Mouse (Mus musculus): Measurements from ENCODE around the gene Cd22. TPM values are rescaled to one million over a fixed set of nuclear protein-coding genes. Genes with fewer than 3 reads are reported as not detected.

The Cd22 gene
- polyA plus RNA-seq, 1 experiment from 2014 or later = not detected

- no peaks in the 10 kb centered on the region for H3K9me3 ChIP-seq (ENCODE audit: control insufficient read depth, low read length)
- H3K4me3 ChIP-seq (ENCODE audit: low read depth, low read length) = no peak overlapping the region
- H3K27me3 ChIP-seq (ENCODE audit: control insufficient read depth, insufficient read depth, low read length) = no peaks in the 10 kb centered on the region
- no peaks in the 10 kb centered on the region for H3K36me3 ChIP-seq (ENCODE audit: control insufficient read depth, insufficient read depth, low read length)
- 72% methylated on average over 5 of the region's 5 CpGs for WGBS
- H3K4me1 ChIP-seq (replicated peaks; ENCODE audit: control insufficient read depth, insufficient read depth, low read length) = no peaks in the 10 kb centered on the region
- no peak overlapping the region for H3K4me2 ChIP-seq (replicated peaks; ENCODE audit: low read depth, low read length)
- H3K9ac ChIP-seq (ENCODE audit: low read depth, low read length) = no peak overlapping the region
- no peak overlapping the region for H3K27ac ChIP-seq (ENCODE audit: low read depth, low read length)
- ATAC-seq (ENCODE audit: low FRiP score) = no peak
- no peak for DNase-seq (ENCODE audit: low spot score)
Measured at GRCm38 (mm10) chr7:30821532-30821931, 58.6 kb downstream of the Cd22 start.

- 58% methylated on average over 7 of the region's 7 CpGs for WGBS
- Histone ChIP-seq H3K4me2 (replicated peaks; ENCODE audit: low read depth, low read length) (no peak overlapping the region), H3K27me3 (ENCODE audit: control insufficient read depth, insufficient read depth, low read length) (no peaks in the 10 kb centered on the region), H3K27ac (ENCODE audit: low read depth, low read length) (no peak overlapping the region), H3K9ac (ENCODE audit: low read depth, low read length) (no peak overlapping the region), H3K4me3 (ENCODE audit: low read depth, low read length) (no peak overlapping the region), H3K9me3 (ENCODE audit: control insufficient read depth, low read length) (no peaks in the 10 kb centered on the region), H3K4me1 (replicated peaks; ENCODE audit: control insufficient read depth, insufficient read depth, low read length) (no peaks in the 10 kb centered on the region), H3K36me3 (ENCODE audit: control insufficient read depth, insufficient read depth, low read length) (no peaks in the 10 kb centered on the region)
- ATAC-seq (ENCODE audit: low FRiP score) (no peak), DNase-seq (ENCODE audit: low spot score) (no peak)
Measured at GRCm38 (mm10) chr7:30820854-30821445, 59.2 kb downstream of the Cd22 start.

GRCm38 (mm10) chr7:30820131-30820530 lies 60.0 kb downstream of the Cd22 start:
- Histone ChIP-seq H3K4me1 (replicated peaks; ENCODE audit: control insufficient read depth, insufficient read depth, low read length) (no peaks in the 10 kb centered on the region), H3K27me3 (ENCODE audit: control insufficient read depth, insufficient read depth, low read length) (no peaks in the 10 kb centered on the region), H3K4me3 (ENCODE audit: low read depth, low read length) (no peak overlapping the region), H3K9ac (ENCODE audit: low read depth, low read length) (no peak overlapping the region), H3K36me3 (ENCODE audit: control insufficient read depth, insufficient read depth, low read length) (no peaks in the 10 kb centered on the region), H3K27ac (ENCODE audit: low read depth, low read length) (no peak overlapping the region), H3K9me3 (ENCODE audit: control insufficient read depth, low read length) (no peaks in the 10 kb centered on the region), H3K4me2 (replicated peaks; ENCODE audit: low read depth, low read length) (no peak overlapping the region)
- no peak for DNase-seq (ENCODE audit: low spot score)
- no peak for ATAC-seq (ENCODE audit: low FRiP score)
- 77% methylated on average over 6 of the region's 6 CpGs for WGBS

Other genes starting within 250 kb of the Cd22 start
- gene Etv2, start 244.5 kb downstream of the Cd22 start, polyA plus RNA-seq (2014; fragmentation: Nextera tagmentation; extraction: Ambion mirVana) = not detected in 2 replicates
- gene Rbm42, start 230.0 kb downstream of the Cd22 start, polyA plus RNA-seq (2014; fragmentation: Nextera tagmentation; extraction: Ambion mirVana) = 119 and 123 TPM in 2 replicates
- gene Haus5, start 215.3 kb downstream of the Cd22 start, polyA plus RNA-seq (2014; fragmentation: Nextera tagmentation; extraction: Ambion mirVana) = 40.3 and 41.8 TPM in 2 replicates
- gene Pmis2, start 208.7 kb downstream of the Cd22 start, polyA plus RNA-seq (2014; fragmentation: Nextera tagmentation; extraction: Ambion mirVana) = not detected in 2 replicates
- not detected in 2 replicates for gene 2200002J24Rik, start 181.4 kb downstream of the Cd22 start, polyA plus RNA-seq (2014; fragmentation: Nextera tagmentation; extraction: Ambion mirVana)
- 0.65 and 1.4 TPM in 2 replicates for gene Atp4a, start 168.1 kb downstream of the Cd22 start, polyA plus RNA-seq (2014; fragmentation: Nextera tagmentation; extraction: Ambion mirVana)
- 143 and 160 TPM in 2 replicates for gene Tmem147, start 150.8 kb downstream of the Cd22 start, polyA plus RNA-seq (2014; fragmentation: Nextera tagmentation; extraction: Ambion mirVana)
- gene Gapdhs, start 136.7 kb downstream of the Cd22 start, polyA plus RNA-seq (2014; fragmentation: Nextera tagmentation; extraction: Ambion mirVana) = 0.60 and 0.75 TPM in 2 replicates
- gene Sbsn, start 128.9 kb downstream of the Cd22 start, polyA plus RNA-seq (2014; fragmentation: Nextera tagmentation; extraction: Ambion mirVana) = 0.39 and 0.42 TPM in 2 replicates
- 0.34 and 0.73 TPM in 2 replicates for gene Dmkn, start 116.6 kb downstream of the Cd22 start, polyA plus RNA-seq (2014; fragmentation: Nextera tagmentation; extraction: Ambion mirVana)
- gene Krtdap, start 92.4 kb downstream of the Cd22 start, polyA plus RNA-seq (2014; fragmentation: Nextera tagmentation; extraction: Ambion mirVana) = not detected in 2 replicates
- gene Ffar2, start 56.6 kb downstream of the Cd22 start, polyA plus RNA-seq (2014; fragmentation: Nextera tagmentation; extraction: Ambion mirVana) = 0.20 TPM in 1 of 2 replicates, not detected in the other
- not detected in 2 replicates for gene Ffar3, start 24.2 kb downstream of the Cd22 start, polyA plus RNA-seq (2014; fragmentation: Nextera tagmentation; extraction: Ambion mirVana)
- not detected in 2 replicates for gene Ffar1, start 18.8 kb downstream of the Cd22 start, polyA plus RNA-seq (2014; fragmentation: Nextera tagmentation; extraction: Ambion mirVana)
- gene Mag, start 34.5 kb upstream of the Cd22 start, polyA plus RNA-seq (2014; fragmentation: Nextera tagmentation; extraction: Ambion mirVana) = 0.28 and 0.73 TPM in 2 replicates
- not detected in 2 replicates for gene Hamp2, start 44.3 kb upstream of the Cd22 start, polyA plus RNA-seq (2014; fragmentation: Nextera tagmentation; extraction: Ambion mirVana)
- not detected in 2 replicates for gene Hamp, start 63.7 kb upstream of the Cd22 start, polyA plus RNA-seq (2014; fragmentation: Nextera tagmentation; extraction: Ambion mirVana)
- 23.5 and 25.4 TPM in 2 replicates for gene Usf2, start 76.5 kb upstream of the Cd22 start, polyA plus RNA-seq (2014; fragmentation: Nextera tagmentation; extraction: Ambion mirVana)
- 12.8 and 13.4 TPM in 2 replicates for gene Lsr, start 93.1 kb upstream of the Cd22 start, polyA plus RNA-seq (2014; fragmentation: Nextera tagmentation; extraction: Ambion mirVana)
- gene Fam187b, start 93.4 kb upstream of the Cd22 start, polyA plus RNA-seq (2014; fragmentation: Nextera tagmentation; extraction: Ambion mirVana) = 0.59 and 1.1 TPM in 2 replicates
- 12.3 and 14.1 TPM in 2 replicates for gene Fxyd5, start 162.1 kb upstream of the Cd22 start, polyA plus RNA-seq (2014; fragmentation: Nextera tagmentation; extraction: Ambion mirVana)
- 8.7 and 12.6 TPM in 2 replicates for gene Fxyd7, start 171.1 kb upstream of the Cd22 start, polyA plus RNA-seq (2014; fragmentation: Nextera tagmentation; extraction: Ambion mirVana)
- 15.6 and 18.1 TPM in 2 replicates for gene Fxyd1, start 176.9 kb upstream of the Cd22 start, polyA plus RNA-seq (2014; fragmentation: Nextera tagmentation; extraction: Ambion mirVana)
- gene Lgi4, start 179.0 kb upstream of the Cd22 start, polyA plus RNA-seq (2014; fragmentation: Nextera tagmentation; extraction: Ambion mirVana) = 1.0 and 2.8 TPM in 2 replicates
- 6.3 and 8.6 TPM in 2 replicates for gene Fxyd3, start 196.4 kb upstream of the Cd22 start, polyA plus RNA-seq (2014; fragmentation: Nextera tagmentation; extraction: Ambion mirVana)
- gene Hpn, start 234.9 kb upstream of the Cd22 start, polyA plus RNA-seq (2014; fragmentation: Nextera tagmentation; extraction: Ambion mirVana) = 0.56 and 1.4 TPM in 2 replicates
- 0.60 and 0.86 TPM in 2 replicates for gene Scn1b, start 246.7 kb upstream of the Cd22 start, polyA plus RNA-seq (2014; fragmentation: Nextera tagmentation; extraction: Ambion mirVana)